Mouse (Mus musculus): ENCODE results near the gene 6030498E09Rik.

- TF ChIP-seq CTCF (IDR thresholded peaks at IDR 0.05; ENCODE audit: insufficient read depth, low read depth, low read length) (no peak), POLR2A (IDR thresholded peaks at IDR 0.05; ENCODE audit: insufficient read depth, low read depth, low read length) (no peak)
Measured at GRCm38 (mm10) chrX:38733683-38734082, 38.8 kb upstream of the 6030498E09Rik start.
